Comparison of ENCODE assay signal across 21 mouse cellular contexts in the genomic region with DNA sequence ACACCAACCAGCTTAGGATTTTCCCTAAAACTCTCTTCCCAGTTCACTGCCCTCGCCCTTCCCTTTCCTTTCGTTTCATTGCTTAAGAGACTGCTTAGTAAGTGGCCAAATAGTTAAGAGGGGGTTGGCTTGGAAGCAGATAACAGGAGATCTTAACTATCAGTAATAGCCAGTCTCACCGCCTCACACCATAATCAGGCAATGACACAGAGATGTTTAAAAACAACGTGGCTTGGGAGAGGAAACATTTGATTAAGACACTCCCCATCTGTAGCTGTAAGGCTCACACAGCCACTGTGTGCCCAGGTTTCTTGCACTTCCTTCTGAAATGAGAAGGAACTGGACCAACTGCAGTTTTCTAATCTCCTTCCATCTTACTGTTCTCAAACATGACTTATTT.
"Had no signal": no experiment of that assay in that cellular context is flagged by ENCODE, and none has a peak within 500 bp of the region (broad histone marks: within the 10 kb centered on the region; RNA-seq: fewer than 3 reads in every experiment).

No protein-coding gene starts in this region.

- H3K9me3 ChIP-seq: lung, embryonic 15.5 days; midbrain, embryonic 12.5 days; neural tube, embryonic 13.5 days; neural tube, embryonic 15.5 days had no signal

- H3K4me2 ChIP-seq: lung, embryonic 15.5 days; midbrain, embryonic 12.5 days; neural tube, embryonic 13.5 days; neural tube, embryonic 15.5 days had no signal

- H3K27me3 ChIP-seq: lung, embryonic 15.5 days; midbrain, embryonic 12.5 days; neural tube, embryonic 13.5 days; neural tube, embryonic 15.5 days had no signal

- DNase-seq: liver, postnatal 0 days; lung, adult 2 months; lung, postnatal 14 days; lung, postnatal 36 days; midbrain, embryonic 14.5 days; retina, postnatal 1 day; right cerebral cortex, adult 18-20 months; right cerebral cortex, postnatal 25 days; right cerebral cortex, postnatal 4 days; spleen, adult 18-20 months; thymus, adult 18-20 months; thymus, postnatal 14 days; thymus, postnatal 36 days had no signal

- H3K4me3 ChIP-seq: lung, embryonic 15.5 days; midbrain, embryonic 12.5 days; myocyte; neural tube, embryonic 13.5 days; neural tube, embryonic 15.5 days had no signal

- H3K27ac ChIP-seq: lung, embryonic 15.5 days; macrophage; midbrain, embryonic 12.5 days; neural tube, embryonic 13.5 days; neural tube, embryonic 15.5 days had no signal

- H3K36me3 ChIP-seq: lung, embryonic 15.5 days had no signal

- H3K4me1 ChIP-seq: lung, embryonic 15.5 days; midbrain, embryonic 12.5 days; neural tube, embryonic 13.5 days; neural tube, embryonic 15.5 days had no signal

- H3K9ac ChIP-seq: liver, postnatal 0 days; lung, embryonic 15.5 days; midbrain, embryonic 12.5 days; neural tube, embryonic 13.5 days; neural tube, embryonic 15.5 days had no signal

- ATAC-seq: liver, postnatal 0 days; lung, postnatal 0 days; midbrain, embryonic 16.5 days had no signal
